Mouse (Mus musculus) testis, postnatal 14 days (tissue): ENCODE measurements around the gene Tbx5.

Experiments
- DNase-seq: peaks from one replicate; pipeline ENCODE4 v3.0.0; 2021; ENCODE audit warnings: low spot score

Gene Tbx5

DNA sequence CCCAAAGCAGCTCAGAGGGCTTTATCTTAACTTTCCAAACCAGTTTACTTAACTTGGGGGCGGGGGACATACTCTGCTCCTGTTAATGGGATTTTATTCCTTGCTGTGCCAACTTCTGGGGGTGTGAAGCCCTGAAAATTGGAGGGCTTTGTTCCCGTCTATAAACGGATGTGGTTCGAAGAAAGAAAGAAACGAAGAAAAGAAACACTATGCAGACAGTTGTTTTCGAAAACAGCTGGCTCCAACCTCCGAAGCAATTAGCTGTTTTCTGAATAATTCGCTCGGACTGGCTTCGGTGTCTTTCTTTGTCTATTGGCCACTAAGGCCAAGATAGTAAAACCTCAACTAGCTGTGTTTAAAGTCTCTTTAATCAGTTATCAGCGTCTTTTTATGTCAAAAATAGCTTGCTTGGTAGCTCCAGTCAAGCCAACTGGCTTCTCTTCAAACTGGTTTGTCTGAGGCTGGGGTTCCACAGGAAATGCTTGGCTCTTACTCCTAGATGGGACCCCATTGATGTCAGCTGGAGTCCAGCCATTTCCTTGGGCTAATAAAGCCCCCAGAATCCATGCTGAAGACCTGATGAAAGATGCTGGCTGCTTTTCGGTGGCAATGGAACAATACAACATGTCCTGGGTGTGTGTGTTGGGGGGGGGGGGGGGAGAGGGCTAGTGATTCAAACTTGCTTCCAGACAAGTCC lies 21.3 kb upstream of the Tbx5 start:
- no peak for DNase-seq

- no peak for DNase-seq
Observed at GRCm38 (mm10) chr5:119815247-119815646, 17.2 kb upstream of the Tbx5 start.

DNA sequence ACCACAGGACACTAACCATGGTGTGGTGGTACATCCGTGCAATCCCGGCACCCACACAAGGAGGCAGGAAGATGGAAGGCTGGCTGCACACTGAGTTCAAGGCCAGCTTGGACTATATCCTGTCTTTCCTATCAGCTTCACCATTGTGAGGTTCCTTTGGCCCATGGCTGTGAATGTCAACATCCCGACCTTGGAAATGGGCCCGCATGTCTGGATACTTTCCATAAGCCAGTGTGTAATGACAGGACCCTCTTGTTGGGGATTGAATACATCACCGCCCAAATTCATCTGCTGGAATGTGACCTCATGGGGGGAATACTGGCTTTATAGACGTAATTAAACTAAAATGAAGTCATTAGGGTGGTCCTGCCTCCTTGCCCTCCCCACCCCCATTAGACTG lies 12.0 kb upstream of the Tbx5 start:
- DNase-seq = no peak

DNA sequence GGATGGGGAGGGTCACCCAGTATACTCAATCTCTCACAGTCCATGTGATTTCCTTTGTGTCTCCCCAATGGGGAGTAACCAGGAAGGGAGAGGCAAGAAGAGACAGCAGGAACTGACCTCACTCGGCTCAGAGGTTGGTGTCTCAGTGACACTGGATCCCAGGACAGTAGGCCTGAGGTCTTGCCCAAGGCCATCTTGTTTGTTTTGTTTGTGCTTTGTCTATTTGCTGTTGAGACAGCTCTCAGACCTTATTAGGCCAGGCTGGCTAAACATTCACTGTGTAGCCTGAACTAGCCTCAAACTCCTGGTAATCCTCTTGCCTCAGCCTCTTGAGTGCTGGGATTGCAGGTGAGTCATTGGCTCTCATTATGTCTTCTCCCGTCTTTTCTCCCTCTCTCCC lies 11.0 kb upstream of the Tbx5 start:
- no peak for DNase-seq

DNA sequence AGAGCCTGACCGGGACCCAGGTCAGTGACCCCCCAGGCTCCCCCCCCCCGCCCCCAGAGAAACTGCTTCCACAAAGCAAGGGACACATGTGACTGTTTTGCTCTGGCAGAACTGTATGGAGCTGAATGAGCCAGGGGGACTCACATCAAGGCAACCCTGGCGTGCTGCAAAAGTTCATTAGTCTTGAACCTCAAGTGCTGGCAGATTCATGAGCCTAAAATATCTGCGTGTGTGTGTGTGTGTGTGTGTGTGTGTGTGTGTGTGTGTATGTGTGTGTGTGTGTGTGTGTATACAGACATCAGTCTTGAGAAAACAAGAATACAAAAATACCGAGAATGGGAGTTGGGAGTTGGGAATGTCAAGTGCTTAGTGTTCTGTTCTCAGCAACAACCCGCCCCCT lies 5.1 kb upstream of the Tbx5 start:
- no peak for DNase-seq

GRCm38 (mm10) chr5:119830611-119831010 lies 1.9 kb upstream of the Tbx5 start:
- DNase-seq = no peak

DNA sequence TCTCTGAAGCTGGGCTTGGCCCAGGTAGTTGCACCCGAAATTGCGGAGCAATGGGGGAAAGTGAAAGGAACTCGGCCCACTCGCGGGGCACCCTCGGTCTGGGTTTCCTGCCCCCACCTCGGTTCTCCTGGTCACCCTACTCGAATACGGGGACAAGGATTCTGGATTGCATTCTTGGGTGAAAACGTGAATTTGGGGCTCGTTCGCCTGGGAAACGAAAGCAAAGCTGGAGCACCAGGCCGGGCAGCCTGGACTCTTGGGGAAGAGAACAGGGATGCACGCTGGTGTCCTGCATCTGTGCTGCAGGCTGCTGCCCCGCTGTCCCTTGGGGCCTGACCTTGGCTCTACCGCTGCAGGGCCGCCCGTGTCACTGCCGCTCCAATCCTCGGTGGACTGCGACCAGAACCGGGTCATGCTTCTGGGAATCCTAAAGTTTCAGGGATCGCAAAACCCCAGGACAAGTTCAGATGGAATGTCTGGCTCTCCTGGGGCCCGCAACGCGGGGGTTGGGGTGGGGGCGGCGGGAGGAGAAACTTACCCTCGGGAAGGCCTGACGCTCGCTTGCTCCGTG lies 1.2 kb upstream of the Tbx5 start:
- DNase-seq = no peak

DNA sequence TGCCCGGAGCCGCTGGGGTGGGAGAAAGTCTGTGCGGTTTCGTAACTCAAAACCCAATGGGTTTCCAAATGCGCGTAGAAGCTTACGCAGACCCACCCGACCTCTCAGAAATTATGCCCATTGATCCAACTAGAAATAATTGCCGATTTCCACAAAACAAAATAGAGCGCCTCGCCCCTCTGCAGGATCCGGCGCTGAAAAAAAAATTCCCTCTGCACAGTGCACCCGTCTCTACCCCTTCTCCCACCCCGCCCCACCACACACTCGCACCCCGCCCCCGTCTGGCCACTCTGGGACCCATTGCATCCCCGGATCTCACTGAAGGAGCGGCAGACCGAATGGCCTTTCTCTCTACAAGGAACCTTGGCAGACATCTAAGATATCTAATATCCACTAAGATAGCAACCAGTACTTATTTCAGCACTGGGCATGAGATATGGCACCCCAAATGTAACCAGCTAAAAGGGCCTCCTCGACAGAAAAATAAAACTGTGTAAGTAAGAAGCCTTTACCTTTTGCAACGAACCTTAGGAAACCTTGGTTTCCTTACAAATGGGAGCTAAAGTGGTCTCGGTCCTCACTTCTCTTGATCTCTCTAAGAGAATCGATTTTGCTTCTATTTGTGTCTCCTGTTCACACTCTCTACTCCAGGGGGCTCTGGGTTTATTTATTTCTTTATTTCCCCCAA lies 533 bp upstream of the Tbx5 start:
- no peak for DNase-seq

DNA sequence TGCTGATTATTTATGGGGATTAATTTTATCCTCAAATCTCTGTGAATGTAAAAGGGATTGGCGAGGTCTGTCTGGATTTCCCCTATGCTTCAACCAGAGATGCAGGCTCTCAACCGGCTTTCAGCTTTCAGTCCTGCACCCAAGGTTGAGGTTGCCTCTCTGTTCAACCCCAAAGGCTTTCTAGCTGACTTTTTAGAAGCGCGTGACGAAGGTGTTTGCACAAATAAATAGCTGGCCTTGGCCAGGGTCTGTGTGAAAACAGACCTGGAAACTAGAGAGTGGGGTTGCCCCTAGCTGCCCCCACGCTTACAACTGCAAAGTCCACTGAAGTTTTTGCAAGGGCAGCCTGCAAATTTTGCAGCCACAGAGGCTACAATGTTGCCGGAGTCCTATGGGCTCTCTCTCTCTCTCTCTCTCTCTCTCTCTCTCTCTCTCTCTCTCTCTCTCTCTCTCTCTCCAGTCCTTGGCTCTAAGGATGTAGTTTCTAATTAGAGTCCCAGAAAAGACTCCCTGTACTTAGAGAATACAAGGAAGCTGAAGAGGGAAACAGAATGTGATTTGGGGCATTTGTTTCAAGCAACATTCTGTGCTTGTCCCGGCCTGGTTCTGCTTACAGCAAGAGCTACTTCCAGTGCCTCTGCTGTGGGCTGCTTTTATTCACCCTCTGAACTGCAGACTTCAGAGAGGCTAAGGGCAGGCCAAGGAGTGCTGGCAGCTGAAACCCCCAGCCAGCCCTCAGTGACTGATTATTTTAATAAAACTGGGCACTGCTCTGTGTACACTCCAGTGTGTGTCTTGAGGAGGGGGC lies 959 bp downstream of the Tbx5 start:
- DNase-seq = no peak

DNA sequence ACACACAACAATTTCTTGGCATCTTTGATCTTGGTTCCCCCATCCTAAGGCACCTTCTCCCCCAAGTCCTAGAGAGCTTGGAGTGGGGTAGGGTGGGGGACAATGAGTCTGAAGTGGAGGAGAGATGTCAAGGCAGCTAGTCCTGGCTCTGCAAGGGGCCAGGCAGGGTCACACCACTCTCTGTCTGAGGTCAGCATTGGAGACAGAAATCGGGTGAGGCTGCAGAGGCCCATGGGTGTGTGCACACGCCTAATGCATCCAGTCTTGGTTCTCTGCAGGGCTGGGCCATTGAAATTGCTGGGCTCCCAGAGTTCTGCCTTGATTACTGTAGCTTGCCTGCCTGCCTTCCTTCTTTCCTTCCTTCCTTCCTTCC lies 1.5 kb downstream of the Tbx5 start:
- no peak for DNase-seq

DNA sequence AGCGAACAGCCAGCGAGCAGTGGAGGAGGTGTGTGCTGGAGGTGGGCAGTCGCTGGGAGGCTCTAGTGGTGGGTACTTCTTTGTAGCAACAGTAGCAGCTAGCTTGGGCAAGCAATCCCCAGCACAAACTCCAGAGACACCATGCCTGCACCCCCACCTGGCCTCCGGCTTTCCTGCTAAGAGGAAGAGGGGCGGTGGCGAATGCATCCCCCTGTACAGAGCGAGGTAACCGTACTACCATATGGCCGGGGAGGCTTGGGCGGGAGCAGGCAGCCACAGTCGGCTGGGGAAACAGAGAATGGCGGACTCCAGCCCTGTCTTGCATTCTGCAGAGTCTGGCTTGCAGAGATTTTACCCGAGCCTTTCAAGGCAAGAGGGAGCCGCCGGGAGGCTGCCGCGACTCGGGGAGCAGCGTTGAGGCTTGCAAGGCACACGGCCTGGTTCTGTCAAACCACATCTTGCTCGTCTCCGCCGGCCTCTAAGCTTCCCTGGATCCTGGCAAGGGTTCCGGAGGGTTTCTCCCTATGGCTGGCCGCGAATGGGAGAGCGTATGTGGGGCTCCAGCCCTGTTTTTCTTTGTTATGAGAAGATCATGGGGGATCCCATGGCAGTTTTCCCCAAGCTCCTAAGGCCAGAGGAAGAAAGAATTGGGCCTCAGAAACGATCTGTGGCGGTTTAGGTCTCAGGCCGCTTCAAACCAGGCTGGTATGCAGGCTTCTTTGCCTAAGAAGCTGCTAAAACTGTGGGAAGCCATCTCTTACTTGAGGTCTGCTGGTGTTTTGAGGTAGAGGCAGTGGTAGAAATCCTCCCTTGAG lies 2.8 kb downstream of the Tbx5 start:
- no peak for DNase-seq

GRCm38 (mm10) chr5:119835868-119836209 lies 3.4 kb downstream of the Tbx5 start:
- no peak for DNase-seq

DNA sequence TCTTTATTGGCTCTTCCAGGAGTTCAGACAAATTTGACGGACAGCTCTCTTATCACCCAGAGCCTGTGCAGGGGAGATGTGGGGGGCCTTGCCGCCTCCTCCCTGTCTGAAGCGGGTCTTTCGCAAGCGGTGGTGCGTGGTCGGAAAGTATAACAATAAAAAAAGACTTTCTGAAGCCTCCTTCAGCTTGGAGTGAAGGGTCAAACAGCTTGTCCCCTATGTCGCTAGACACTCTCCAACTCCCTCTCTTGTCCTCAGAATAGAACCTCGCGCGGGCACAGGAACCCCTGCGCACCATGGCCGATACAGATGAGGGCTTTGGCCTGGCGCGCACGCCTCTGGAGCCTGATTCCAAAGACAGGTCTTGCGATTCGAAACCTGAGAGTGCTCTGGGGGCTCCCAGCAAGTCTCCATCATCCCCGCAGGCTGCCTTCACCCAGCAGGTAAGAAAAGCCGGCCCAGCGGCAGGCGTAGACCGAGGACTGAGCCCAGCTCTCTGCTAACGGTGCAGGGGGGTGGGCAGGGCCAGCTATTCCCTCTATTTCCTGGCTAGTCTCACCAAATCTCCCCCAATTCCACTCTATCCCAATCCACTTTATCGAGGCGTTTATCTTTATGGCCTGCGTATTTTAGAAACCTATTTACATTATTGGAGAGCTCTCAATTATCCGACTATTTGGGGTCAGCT lies 4.3 kb downstream of the Tbx5 start:
- DNase-seq = no peak

DNA sequence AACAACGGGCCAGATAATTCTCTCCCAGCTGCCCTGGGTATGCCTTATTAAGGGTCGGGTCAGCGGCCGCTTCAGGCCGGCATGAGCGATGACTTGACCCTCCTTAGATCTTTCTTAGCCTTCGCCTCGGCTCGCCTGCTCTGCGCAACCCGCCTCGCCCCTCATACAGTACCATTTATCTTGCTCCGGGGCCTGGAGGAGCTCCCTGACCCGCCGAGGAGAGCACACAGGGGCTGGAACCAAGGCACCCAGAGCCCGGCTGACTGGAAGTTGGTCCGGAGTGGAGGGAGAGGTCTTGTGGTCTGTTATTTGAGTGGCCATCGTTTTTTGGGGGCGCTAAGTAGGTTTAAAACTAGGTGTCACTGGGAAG lies 4.8 kb downstream of the Tbx5 start:
- DNase-seq = no peak

DNA sequence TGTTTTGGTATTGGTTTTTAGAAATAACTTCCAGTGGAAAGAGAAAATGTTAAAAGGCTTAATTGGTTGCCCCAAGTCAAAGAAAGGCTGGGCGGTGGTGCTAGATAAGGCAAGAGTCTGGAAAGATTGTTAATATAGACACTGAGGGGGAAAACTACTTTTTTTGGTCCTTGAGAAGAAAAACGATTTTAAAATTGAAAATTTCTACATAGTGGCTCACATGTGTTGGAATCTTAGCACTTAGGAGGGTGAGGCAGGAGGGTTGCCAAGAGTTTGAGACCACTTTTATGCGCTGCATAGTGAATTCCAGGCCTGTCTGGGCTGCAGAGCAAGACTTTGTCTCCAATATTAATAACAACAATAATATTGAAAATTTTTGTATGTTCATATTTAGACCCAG lies 5.4 kb downstream of the Tbx5 start:
- no peak for DNase-seq

DNA sequence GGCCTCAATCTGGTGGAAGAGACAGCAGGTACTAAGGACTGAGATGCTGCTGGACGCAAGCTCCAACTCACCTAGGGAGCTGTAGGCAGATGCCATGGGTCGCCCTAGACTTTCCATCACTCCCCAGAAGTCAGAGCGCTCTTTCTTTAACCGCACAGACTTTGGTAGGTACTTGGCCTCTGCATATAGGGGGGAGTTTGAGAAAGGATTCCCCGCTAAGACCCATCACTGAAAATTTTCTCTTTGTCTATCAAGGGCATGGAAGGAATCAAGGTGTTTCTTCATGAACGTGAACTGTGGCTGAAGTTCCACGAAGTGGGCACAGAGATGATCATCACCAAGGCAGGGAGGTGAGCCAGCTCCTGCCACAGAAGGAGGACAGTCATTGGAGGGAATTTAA lies 6.0 kb downstream of the Tbx5 start:
- DNase-seq = no peak

- no peak for DNase-seq
Observed at GRCm38 (mm10) chr5:119839156-119839555, 6.7 kb downstream of the Tbx5 start.

DNA sequence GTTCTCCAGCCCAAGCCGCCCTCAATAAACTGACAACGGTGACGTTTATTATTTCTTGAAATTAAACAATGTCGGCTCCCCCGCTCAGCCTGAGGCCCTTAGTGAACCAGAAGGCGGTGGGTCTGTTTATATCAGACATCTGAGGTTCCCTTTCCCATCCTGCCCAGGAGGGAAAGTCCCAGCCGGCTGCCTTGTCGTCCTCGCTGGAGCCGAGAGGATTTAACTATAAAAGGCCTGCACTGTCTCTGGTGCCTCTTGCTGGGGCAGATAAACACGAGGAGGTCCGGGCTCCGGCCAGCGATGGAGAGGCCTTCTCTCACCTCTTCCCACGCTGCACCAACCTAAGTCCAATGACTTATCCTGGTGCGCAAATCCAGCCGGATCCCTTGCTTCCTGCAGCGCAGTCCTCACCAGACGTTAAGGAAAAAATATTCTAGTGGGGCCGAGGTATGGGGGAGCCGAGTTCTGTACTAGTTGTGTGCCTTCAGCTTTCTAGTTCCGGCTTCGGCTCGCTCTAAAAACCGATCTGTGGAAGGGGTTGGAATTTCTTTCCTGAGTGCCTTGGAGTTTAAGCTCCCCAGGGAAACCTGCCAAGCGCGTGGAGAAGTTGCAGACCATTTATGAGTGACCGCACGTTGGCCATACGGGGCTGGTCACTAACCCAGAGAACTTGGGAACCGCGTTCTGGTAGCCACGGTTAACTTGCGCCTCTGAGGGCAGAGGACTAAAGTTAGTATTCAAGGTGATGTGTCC lies 7.3 kb downstream of the Tbx5 start:
- no peak for DNase-seq

GRCm38 (mm10) chr5:119840404-119840803 lies 7.9 kb downstream of the Tbx5 start:
- no peak for DNase-seq

DNA sequence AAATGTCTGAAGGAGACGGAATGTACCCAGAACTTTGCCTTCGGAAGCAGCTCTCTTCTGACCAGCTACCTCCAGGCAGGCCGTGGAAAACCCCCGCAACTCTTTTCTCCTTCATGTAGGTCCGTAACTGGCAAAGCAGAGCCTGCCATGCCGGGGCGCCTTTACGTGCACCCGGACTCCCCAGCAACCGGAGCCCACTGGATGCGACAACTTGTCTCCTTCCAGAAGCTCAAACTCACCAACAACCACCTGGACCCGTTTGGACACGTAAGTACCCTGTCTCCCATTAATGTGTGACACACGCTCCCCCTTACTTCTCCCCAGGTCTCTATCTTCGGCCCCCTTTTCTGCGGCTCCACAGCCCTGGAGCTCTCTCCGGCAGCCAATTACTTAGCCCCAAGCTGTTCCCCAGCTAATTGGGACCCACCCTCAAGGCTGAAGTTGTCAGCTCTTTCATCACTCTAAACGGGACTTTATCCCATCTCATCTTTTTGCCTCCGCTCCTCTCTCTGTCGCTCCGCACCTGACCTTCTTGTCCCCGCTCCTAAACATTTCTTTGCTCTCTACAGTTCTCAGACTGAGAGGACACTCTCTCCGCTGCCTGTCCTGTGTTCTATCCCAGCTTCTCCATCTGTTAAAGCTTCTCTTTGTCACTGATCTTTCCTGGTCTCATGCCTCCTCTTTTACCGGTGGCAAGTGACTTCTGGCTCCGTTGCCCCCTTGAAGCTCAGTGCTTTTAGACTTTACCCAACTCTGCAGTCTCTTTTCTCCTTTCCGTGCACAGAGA lies 9.4 kb downstream of the Tbx5 start:
- DNase-seq = no peak
